Mouse (Mus musculus): Measurements from ENCODE around the gene Crk.
A peak's percentile ranks its signal among the peaks of the same experiment; 100 is the strongest.

Crk gene

DNA sequence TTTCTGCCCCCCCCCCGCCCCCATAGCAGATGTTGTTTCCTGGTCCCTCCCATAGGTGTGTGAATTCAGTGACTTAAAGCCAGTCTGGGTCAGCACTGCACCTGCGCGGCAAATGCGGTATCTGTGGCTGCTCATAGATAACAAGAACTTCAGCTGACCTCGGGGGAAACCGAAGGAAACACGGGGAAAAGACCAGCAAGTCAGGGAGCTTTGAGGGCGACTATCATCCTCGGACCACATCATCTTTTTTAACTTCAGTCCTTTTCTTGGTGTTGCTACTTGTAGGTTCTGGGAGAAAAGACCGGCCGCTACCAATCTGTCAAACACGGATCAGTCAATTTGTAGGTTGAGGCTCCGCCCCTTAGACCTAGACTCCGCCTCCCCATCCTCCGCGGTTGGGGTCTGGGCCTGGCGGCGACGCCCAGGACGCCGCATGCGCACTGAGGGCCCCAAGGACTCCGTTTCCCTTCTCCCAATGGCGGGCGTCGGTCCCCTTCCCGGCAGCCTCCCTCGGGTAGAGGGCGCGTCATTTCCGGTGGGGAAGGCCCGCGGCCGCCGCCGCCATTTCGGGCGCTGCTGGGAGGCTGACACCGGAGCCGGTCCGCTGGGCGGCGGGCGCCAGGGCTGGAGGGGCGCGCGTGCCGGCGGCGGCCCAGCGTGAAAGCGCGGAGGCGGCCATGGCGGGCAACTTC lies at the start of gene Crk:
Crk (plus strand) TSS at position 513 of the 692 bp plus-strand sequence.
- DNase-seq (ENCODE audit: low spot score) = peak; percentile 98

DNA sequence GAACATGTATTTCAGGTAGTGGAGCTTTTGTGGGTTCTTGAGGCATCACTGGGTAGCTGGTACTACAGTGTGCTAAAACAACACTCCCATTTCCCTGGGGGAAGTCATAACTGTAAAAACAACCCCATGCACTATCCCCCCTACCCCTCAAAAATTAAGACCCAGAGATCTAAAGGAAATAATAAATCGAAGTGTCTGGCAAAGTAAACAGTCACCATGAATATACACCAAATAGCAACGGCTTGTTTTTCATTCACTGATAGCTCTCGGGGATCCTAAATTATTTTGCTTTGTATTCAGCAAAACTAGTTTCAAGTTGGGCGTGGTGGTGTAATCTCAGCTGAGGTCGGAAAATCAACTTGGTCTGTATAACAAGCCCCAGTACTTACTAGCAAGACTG lies 49.0 kb upstream of the Crk start:
- no peak for DNase-seq (ENCODE audit: low spot score)

DNA sequence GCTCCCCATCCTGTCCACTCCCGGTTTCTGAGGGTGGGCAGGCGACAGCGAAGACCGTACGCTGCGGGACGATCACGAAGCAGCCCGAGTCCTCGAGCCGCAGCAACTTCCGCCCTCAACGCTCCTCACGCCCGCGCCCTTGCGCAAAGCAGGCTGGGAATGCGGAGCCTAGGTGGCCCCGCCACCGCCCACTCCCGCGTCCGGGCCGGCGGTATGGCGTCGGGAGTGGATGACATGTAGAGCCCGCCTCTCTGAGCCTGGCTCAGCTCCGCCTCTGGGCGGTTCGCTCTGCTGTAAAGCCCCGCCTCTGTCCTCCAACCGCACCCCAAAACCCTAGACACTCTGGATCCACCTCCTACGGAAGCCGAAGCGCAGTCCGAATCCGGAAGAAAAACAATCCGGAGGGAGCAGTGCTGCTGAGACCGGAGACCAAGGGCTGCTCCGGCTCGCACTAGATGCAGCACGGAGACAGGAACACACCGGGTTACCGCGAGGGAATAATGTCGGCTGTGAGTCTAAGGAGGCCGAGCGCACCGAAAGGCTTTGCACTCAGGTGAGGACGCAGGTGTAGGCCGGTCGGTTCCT lies 48.3 kb upstream of the Crk start, which contains the start of gene Inpp5k:
Inpp5k (plus strand) TSS at position 344 of the 585 bp plus-strand sequence.
- DNase-seq (ENCODE audit: low spot score) = peak; percentile 97

DNA sequence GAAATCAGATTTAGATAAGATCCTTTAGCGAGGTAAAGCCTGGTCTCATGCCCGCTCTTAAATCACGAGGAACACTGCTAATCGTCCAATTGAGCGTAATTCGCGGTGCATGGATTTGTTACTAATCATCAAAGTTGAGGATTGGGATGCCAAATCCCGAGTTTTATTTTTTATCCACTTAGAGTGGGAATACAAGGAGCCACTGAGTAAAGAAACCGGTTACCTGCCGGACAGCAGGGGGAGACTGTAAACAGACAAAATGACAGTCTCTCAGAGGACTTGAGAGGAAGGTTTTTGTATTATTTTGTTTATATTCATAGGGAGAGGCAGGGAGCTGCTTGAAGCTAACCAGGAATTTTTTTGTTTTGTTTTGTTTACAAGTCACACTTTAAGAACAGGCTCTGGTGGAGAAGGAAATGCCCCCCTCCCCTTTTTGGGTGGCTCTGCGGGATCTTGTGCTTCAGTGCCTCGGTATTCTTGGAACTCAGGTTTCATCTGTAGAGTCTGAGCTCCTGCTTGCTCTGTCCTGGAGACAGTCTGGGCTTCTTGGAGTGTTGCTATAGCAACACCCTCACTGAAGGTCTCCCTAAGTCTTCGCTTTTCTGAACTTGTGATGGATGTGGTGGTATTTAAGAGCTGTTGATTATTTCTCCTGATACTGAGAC lies 47.4 kb upstream of the Crk start:
- DNase-seq (ENCODE audit: low spot score) = no peak

DNA sequence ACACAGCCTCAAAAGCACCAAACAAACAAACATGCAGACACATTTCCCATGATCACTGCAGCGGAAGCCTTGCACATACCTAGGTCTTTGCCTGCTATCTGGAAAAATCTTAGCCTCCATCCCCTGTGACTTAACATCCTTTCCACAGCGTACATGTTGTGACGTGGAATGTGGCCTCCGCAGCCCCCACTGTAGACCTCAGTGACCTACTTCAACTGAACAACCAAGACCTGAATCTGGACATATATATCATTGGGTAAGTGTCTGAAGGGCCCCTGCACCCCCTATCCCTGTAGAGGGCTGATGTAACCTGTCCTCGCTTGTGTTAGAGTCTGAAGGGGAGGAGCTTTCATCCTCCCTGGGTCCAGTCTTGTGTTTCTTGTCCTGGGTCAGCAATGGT lies 46.1 kb upstream of the Crk start:
- no peak for DNase-seq (ENCODE audit: low spot score)

DNA sequence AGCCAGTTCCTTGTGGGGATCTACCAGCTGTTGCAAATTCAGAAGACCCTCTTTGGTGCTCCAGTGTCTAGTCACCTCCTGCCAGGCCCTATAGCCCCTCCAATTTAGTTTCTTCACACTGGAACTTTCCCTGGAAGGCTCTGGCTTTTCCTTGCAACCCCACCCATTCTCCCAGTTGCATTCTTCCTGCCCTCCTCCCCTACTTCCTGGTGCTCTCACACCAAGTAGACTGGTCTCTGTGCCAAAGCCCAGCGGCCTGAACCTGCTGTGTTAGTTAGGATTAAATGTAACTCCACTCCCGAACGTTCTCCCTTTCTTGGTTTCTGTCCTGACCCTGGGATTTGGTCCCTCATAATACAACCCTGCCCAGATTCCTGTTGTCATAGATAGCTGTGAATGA lies 44.3 kb upstream of the Crk start:
- no peak for DNase-seq (ENCODE audit: low spot score)

DNA sequence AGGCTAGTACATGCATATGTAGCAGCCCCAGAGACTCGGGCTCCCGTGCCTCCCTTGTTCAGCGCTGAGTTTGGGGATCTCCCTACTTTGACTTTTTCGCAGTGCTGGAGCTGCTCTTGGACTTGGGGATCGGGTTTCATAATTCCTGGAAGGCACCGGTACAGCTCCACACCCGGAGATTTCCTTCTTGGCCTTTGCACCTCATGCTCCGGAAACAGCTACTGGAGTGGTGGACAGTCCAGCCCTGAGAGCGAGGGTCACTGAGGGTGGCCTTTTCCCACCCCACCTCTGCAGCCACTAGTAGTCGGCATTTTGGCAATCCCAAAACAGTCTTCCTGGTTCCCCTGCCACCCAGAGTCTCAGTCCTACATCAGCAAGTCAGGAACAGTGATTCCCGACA lies 43.7 kb upstream of the Crk start:
- DNase-seq (ENCODE audit: low spot score) = peak; percentile 69

DNA sequence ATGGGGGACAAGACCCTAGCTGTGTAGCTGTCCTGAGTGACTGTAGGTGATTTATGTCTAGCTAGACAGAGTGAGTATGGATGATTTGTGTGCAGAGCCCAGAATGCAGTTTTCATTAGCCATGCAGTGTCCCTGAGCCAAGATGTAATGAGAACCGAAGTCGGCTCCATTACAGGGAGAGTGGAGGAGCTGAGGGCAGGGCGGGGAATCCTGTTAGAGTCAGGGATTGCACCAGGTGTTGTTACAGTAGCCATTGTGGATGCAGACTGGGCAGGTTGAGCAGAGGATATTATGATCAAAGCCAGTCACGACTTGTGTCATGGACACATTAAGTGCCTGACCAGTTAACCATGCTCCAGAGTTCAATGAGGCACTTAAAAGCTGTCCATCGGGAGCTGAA lies 35.7 kb upstream of the Crk start:
- DNase-seq (ENCODE audit: low spot score) = no peak

DNA sequence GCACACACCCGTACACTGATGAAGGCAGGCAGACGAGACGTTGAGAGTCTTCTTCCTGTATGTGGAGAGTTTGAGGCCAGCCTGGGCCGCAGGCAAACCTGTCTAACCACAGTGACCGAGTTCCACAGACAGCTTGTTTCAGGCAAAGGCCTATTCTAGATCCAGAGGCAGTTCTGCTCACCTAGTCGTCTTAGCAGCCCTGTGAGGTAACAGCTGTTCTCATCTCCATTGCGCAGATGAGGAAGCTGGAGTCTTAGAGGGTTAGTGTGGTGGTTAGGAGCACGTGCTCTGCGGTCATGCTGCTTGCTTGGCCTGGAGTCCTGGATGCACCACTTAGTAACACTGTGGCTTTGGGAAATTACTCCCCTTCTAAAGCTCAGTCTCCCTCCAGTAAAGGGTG lies 34.4 kb upstream of the Crk start:
- DNase-seq (ENCODE audit: low spot score) = no peak

DNA sequence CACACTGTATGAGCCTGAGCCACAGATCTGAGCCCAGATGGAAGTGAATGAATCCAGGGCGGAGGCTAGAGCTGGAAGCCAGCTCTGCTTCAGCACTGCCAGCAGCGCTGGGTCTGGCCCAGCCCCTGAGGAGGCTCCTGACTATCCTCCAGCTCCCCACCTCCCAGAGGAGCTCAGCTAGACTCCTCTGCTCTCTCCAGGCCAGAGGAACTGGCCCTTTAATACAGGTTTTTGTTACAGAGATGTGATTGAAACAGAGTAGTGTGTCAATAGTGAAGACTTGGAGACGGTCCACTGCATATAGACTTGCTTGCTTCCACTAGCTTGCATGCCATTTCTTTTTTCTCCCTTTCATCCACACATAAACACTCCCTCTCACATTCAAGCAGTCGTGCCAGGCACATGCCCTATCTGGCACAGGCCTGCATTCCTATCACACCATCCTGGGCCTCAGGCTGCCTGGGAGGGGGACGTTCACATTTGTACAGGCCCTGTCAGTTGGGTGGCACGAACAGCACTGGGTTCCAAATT lies 31.3 kb upstream of the Crk start:
- no peak for DNase-seq (ENCODE audit: low spot score)

DNA sequence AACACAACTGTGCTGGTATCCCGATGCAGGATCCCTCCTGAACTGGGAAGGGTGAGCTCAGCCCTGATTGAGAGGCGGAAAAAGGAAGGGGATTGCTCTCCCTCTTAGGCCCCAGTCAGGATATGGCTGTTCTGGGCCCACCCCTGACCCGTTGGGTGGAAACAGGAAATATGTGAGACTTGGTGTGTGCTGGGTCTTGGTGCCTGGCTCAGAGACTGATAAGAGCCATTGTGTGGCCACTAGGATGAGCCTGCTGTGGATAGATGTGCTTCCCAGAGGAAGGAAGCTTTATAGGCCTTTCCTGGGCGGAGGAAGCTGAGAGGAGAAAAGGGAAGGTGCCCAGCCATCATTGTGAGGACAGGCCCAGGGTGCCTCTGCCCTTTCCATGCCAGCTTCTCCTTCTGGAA lies 29.9 kb upstream of the Crk start:
- DNase-seq (ENCODE audit: low spot score) = no peak

DNA sequence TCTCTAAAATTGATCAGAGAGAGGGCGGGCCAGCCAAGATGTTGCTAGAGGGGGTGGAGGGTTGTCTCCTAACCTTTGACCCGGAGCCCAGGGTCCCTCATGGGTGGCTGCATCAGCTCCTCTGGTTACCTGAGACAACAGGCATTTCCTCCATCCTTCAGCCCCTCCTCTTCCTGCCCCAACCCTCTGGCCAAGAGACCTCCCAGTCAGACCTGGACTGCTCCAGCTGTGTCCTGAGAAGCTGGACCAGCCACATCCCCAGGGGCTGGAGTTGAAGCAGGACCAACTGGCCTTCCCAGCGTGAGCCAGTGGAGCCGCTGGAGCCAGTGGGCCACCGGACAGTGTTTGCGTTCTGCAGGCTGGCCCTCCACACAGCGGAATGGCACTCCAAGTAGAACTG lies 28.7 kb upstream of the Crk start, which contains the start of gene Myo1c:
Myo1c (plus strand) TSS at position 194 of the 400 bp plus-strand sequence.
- peak; percentile 86 for DNase-seq (ENCODE audit: low spot score)

DNA sequence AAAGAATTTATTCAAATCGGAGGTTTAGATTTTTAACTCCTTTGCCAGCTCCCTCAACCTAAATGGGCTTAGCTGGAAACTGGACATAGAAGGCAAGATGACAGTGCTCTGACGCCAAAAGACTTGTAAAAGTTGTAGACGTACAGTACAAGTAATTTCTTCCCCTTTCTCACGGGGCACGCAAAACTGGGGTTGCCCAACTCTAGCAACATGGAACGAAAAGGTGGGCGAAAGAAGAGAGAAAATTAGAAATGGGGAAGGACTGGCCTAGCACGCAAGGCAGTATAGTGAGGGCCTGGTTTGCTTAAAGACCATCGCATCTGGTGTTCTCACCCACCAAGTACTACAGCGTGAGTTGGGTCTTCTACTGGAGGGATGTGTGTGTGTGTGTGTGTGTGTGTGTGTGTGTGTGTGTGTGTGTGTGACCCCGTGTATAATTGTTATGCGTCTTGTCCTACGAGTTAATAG lies 28.1 kb upstream of the Crk start:
- DNase-seq (ENCODE audit: low spot score) = no peak

DNA sequence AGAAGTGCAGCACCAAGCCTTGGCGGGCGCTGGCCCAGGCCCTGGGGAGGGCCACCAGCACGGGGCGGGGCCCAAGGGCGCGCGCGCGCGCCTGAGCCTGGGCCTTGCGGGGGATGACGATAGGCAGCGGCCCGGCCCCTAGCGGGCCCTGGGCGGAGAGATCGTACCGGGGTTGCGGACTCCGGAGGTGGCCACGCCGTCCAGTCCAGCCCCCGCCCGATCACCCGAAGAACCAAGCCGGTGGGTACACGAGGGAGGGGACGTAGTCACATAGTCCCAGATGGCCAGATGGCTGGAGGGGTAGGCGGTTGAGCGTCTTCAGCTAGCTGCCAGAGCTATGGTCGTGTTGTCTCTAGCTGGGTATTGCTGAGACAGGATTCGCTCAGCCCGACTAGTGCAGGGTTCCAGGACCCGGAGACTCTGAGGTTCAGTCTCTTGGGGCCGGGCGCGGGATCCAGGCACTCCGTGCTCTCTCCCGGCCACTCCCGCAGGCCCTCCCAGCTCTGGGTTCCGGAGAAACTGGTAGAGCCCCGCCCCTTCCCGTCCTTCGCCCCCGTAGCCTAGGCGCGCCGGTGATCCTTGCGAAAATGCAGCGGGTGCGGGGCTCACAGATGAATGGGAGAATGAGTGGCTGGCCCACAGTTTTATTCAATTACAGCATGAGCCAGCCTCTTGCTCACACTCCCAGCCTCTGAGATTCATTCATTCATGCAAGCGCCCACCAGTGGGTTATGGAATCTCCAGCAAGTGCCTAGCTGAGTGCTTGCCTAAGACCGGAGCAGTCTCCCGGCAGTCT lies 27.4 kb upstream of the Crk start:
- DNase-seq (ENCODE audit: low spot score) = peak; percentile 84

DNA sequence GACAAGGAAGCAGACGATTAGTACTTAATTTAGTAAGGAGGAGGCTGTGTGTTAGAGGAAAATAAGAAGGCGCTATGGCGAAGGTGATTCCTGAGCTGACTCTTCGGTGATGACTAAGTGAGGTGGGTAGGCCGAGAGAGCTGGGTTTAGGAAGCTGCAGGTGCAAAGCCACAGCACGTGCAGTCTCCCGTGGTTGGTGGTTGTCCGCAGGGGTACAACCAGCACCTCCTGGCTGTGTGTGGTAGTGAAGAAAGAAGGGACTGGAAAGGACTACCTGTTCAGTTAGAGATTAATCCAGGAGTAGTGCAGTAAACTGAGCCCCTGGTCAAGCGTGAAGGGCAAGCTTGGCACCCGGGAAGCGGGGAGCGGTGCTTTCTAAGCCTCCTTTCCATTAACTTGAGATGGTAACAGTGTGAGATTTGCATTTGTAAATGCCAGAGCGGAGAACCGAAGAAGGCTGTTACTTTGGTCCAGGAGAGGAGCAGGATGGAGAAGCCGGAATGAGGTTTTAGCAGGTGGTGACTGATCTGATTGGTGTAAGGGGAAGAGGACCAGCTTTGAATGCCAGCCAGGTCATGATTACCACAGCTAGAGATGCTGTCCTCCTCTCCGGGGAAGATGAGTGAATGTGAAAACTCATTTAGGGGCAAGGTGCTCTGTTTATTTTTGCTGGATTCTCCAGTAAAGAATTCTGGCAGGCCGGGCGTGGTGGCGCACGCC lies 26.7 kb upstream of the Crk start:
- DNase-seq (ENCODE audit: low spot score) = no peak

DNA sequence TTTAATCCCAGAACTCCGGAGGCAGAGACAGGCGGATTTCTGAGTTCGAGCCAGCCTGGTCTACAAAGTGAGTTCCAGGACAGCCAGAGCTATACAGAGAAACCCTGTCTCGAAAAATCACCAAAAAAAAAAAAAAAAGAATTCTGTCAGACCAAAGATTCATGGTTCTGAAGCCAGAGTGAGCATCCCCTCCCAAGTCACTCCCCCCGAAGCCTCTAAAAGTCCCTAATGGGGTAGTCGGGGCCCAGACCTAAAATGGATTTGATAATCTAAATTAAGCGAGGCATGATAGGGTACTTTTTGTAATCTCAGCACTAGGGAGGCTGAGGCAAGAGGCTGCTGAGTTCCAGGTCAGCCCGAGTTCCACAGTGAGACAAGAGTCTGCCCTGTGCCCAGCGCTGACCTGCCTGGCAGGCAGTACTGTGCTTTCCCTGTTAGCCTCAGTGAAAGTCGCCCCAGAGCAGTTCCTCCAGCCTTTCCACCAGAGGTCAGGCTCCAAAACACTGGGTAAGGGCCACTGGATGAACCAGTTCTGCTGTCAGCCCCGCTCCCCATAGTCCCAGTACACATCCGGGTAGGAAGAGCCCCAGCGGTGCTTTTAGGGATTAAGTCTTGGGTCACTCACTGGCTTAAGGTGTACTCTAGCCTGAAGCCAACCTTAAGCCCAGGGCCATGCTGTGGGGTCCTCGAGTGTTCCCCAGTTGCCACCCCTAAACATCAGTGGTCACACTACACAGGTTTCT lies 25.9 kb upstream of the Crk start:
- DNase-seq (ENCODE audit: low spot score) = peak; percentile 31

DNA sequence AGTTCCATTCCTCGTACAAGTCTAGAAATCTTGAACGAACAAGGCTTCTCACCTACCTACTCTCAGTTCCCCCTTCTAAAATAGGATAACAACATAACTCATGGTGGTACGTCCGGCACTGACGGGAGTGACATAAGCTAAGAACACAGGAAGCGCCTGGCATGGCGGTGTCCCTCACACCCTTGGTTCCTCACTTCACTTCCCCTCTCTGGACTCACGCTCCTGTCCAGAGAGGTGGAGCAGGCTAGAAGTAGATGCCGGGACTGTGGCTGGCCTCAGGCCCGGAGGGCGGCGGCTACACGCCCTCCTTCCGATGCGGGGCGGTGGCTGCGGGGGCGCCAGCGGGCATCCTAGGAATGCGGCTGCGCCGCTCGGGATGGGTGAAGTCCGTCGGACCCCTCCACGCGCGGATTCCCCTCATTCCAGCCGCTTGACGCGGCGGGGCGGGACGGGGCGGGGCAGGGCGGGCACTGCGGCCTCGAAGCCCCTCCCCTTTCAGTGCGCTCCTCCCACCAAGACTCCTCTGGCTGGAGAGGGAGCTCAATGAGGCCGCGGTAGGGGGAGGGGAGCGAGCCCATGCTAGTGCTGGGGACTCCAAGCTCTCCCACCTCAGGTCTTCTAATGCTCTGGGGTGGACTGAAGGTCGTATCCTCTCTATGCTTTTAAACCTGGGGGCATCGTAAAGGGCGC lies 25.1 kb upstream of the Crk start:
- DNase-seq (ENCODE audit: low spot score) = peak; percentile 94

DNA sequence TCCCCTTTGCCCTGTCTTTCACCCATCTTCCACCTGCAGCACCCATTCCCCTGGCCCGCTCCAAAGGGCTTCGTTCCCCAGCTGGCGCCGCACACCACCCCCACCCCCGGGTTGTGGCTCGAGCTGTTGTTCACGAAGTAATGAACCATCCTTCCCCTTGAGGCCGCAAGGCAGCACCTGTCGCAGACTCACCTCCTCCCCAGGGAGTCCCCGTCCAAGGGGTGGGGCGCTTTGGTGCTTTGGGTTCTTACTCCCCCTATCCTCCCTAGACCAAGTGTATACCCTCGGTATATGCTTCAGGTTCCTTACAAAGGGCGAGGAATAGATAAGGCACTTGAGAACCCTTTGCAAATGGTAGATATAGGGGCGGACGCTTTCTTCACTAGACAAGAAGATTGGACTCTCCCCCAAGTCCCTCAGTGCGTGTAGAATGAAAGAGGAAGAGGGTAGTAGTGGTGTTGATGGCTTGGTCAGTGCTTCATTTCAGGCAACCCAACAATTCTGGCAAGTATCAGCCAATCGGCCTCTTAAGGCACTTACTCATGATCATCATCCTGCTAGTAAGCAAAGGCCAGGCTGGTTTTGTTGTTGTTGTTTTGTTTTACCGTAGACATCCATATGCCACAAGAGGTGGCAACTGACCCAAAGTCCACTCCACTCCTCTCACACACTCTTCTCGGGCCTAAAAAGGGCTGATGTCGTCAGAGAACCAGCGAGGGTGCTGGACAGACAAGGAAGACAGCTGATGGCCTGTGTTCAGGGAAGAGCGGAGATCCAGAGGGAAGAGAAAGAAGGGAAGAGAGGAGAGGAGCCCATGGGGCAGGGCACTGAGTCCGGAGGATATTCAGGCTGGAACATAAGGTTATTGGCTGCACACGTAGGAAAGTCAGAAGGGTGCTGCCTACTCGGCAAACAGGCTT lies 24.3 kb upstream of the Crk start:
- DNase-seq (ENCODE audit: low spot score) = no peak

Data from yolk sac, embryonic 10.5 days (tissue).